Mouse (Mus musculus) megakaryocyte progenitor cell, adult 5-6 weeks (primary cell): ENCODE results near the gene Xylt2. TPM values are rescaled to one million over a fixed set of nuclear protein-coding genes. Genes with fewer than 3 reads are reported as not detected.

Source experiments
- ATAC-seq: replicated peaks from 2 replicates; pipeline ENCODE4 v1.8.0; 2016; ENCODE audit warnings: mild to moderate bottlenecking, moderate TSS enrichment, inconsistent platforms; ENCODE audit not compliant: poor library complexity
- total RNA-seq, 2 experiments: library from RNA; stranded (forward) in 1 of 2; stranded (reverse) in 1 of 2; fragments of 157-497, 149-512 nt in 1 of 2; fragments of 200-1000 nt in 1 of 2; gene quantifications; 2 replicates each; pipeline versions ENCODE4 v1.2.3 to v1.2.4; 2015 to 2017

The Xylt2 gene
- total RNA-seq, 2 experiments from 2014 or later = 2.2 to 5.2 TPM

- no peak for ATAC-seq
Measured at GRCm38 (mm10) chr11:94617646-94618045, 59.7 kb downstream of the Xylt2 start.

DNA sequence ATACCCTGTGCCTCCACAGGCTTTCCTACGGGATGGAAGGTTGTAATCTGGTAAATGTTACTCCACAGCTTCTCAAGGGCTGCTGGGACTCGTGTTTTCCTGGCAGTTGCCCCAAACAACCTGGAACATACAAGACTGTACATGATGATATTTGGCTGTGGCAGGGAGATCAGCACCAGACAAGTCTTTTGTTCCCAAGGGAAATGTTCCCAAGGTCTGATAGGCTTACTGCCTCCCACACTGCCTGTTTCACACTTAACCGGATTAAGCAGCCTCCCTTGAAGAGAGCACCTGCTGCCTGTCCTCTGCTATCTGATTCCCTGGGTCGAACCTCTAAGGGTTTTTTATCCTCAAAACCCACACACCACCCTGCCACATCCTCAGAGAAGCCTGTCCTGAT, 61.8 kb downstream of the Xylt2 start:
- no peak for ATAC-seq

- ATAC-seq = no peak
Measured at GRCm38 (mm10) chr11:94614603-94615002, 62.7 kb downstream of the Xylt2 start.

Other genes with a start within 250 kb of the Xylt2 start
- not detected in 2 replicates for gene Cacna1g, start 203.3 kb downstream of the Xylt2 start, total RNA-seq (2015)
- gene Cacna1g, start 203.3 kb downstream of the Xylt2 start, total RNA-seq (2017) = not detected in 2 replicates
- not detected in 2 replicates for gene Spata20, start 191.3 kb downstream of the Xylt2 start, total RNA-seq (2015)
- gene Spata20, start 191.3 kb downstream of the Xylt2 start, total RNA-seq (2017) = not detected in 2 replicates
- not detected in 2 replicates for gene Epn3, start 177.5 kb downstream of the Xylt2 start, total RNA-seq (2015)
- gene Epn3, start 177.5 kb downstream of the Xylt2 start, total RNA-seq (2017) = 0.03 TPM in 1 of 2 replicates, not detected in the other
- not detected in 2 replicates for gene Mycbpap, start 155.8 kb downstream of the Xylt2 start, total RNA-seq (2015)
- 0.20 and 2.5 TPM in 2 replicates for gene Mycbpap, start 155.8 kb downstream of the Xylt2 start, total RNA-seq (2017)
- 4.4 and 5.0 TPM in 2 replicates for gene Rsad1, start 128.3 kb downstream of the Xylt2 start, total RNA-seq (2015)
- 5.0 and 6.2 TPM in 2 replicates for gene Rsad1, start 128.3 kb downstream of the Xylt2 start, total RNA-seq (2017)
- gene Chad, start 112.5 kb downstream of the Xylt2 start, total RNA-seq (2015) = not detected in 2 replicates
- gene Chad, start 112.5 kb downstream of the Xylt2 start, total RNA-seq (2017) = not detected in 2 replicates
- 18.1 and 18.6 TPM in 2 replicates for gene Acsf2, start 75.6 kb downstream of the Xylt2 start, total RNA-seq (2015)
- gene Acsf2, start 75.6 kb downstream of the Xylt2 start, total RNA-seq (2017) = 2.5 and 2.7 TPM in 2 replicates
- gene Lrrc59, start 47.7 kb downstream of the Xylt2 start, total RNA-seq (2015) = 115 and 116 TPM in 2 replicates
- 195 and 224 TPM in 2 replicates for gene Lrrc59, start 47.7 kb downstream of the Xylt2 start, total RNA-seq (2017)
- 53.4 and 53.5 TPM in 2 replicates for gene Mrpl27, start 23.7 kb downstream of the Xylt2 start, total RNA-seq (2015)
- gene Mrpl27, start 23.7 kb downstream of the Xylt2 start, total RNA-seq (2017) = 46.4 and 46.8 TPM in 2 replicates
- 9.4 and 9.9 TPM in 2 replicates for gene Eme1, start 23.6 kb downstream of the Xylt2 start, total RNA-seq (2015)
- gene Eme1, start 23.6 kb downstream of the Xylt2 start, total RNA-seq (2017) = 28.8 and 37.1 TPM in 2 replicates
- gene Gm11541, start 27.0 kb upstream of the Xylt2 start, total RNA-seq (2015) = not detected in 2 replicates
- gene Gm11541, start 27.0 kb upstream of the Xylt2 start, total RNA-seq (2017) = not detected in 2 replicates
- not detected in 2 replicates for gene Cdc34b, start 64.3 kb upstream of the Xylt2 start, total RNA-seq (2015)
- gene Cdc34b, start 64.3 kb upstream of the Xylt2 start, total RNA-seq (2017) = not detected in 2 replicates
- not detected in 2 replicates for gene Tmem92, start 105.2 kb upstream of the Xylt2 start, total RNA-seq (2015)
- gene Tmem92, start 105.2 kb upstream of the Xylt2 start, total RNA-seq (2017) = not detected in 2 replicates